Mouse (Mus musculus): ENCODE results near the gene Fgfr2.
A peak's percentile ranks its signal among the peaks of the same experiment; 100 is the strongest.
"Not testable (repeated sequence)": the region's sequence is repeated elsewhere in the genome, so short reads cannot be mapped to it uniquely, and the experiment has no call there.

Gene Fgfr2

DNA sequence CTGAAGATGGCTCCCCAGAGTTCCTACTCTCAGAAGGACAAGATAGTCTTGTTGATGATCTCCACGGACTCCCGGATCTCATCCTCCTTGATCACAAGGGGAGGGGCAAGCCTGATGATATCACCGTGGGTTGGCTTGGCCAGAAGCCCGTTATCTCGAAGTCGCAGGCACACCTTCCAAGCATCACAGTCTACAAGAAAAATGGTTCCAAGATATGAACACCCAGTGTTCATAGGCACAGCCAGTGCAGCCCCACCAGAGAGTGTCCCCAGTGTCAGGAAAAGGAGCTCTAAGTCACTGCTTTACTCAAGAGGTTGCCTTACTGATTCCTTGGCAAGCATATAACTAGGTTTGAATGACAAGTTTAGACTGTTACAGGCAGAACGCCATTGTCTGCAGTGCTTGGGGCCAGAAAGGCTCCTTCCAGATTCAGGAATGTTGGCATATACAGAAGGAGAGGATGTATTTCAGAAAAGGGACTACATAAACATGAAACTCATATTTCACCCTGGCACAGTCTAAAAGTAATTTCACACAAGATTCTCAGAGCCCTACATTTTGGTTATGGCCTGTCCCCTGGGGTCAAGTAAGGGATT is 564.9 kb downstream of the Fgfr2 start:
- no peak for DNase-seq (ENCODE audit: low read depth in 2 of 2, low spot score in 2 of 2)

DNA sequence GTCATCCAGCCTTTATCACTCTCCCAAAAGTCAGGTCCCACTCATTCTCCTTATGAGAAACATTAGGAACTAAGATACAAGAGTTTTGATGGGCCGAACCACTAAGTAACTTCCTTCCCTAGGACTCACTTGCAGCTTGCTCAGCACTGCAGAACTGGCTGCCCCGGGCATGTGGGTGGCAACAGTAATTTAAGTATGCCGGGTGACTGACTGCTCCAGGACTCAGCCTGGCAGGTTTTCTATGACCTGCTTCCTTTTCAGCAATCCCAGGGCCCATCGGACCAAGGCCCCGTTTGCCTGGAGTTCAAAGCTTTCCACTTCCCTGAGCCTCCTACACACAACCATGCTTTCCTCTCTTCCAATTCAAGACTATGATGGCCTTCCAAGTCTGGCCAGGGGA is 566.6 kb downstream of the Fgfr2 start:
- DNase-seq (ENCODE audit: low read depth in 2 of 2, low spot score in 2 of 2): no peak

DNA sequence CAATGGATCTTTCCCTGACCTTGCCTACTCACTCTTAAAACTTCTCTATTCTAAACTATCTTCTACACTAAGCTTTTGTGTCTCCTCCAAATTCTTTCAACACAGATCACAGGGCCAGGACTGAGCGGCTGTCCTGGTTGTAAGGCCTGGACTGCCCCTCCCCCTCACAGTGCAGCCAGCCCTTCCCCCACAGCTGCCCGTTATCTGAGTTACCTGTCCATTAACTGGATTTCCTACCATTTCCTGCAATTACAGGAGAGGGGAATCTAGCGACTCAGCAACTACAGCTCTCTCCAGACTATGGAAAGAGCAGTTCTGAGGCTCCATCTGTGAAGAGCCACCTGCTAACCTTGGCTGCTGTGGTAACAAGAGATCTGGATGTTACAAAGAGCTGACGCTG is 567.2 kb downstream of the Fgfr2 start:
- no peak for DNase-seq (ENCODE audit: low read depth in 2 of 2, low spot score in 2 of 2)

DNA sequence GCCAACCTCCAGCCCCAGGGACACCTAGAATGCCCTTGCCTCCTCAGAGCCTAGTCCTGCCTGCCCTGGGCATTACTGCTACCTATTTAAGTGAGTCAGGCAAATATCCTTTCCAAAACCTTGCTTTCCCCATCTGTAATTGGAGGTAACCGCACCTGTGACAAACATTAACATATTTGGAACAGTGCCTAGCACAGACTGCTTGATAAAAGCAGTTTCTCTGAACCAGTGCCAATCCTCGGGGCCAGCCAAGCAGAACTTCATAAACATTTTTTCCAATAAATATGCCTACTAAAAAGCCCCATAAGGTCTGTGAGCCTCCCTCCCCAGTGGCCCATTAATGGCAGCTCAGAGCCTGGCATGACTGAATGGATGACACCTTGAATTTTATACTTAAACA is 569.1 kb downstream of the Fgfr2 start:
- DNase-seq (ENCODE audit: low read depth in 2 of 2, low spot score in 2 of 2): no peak

DNA sequence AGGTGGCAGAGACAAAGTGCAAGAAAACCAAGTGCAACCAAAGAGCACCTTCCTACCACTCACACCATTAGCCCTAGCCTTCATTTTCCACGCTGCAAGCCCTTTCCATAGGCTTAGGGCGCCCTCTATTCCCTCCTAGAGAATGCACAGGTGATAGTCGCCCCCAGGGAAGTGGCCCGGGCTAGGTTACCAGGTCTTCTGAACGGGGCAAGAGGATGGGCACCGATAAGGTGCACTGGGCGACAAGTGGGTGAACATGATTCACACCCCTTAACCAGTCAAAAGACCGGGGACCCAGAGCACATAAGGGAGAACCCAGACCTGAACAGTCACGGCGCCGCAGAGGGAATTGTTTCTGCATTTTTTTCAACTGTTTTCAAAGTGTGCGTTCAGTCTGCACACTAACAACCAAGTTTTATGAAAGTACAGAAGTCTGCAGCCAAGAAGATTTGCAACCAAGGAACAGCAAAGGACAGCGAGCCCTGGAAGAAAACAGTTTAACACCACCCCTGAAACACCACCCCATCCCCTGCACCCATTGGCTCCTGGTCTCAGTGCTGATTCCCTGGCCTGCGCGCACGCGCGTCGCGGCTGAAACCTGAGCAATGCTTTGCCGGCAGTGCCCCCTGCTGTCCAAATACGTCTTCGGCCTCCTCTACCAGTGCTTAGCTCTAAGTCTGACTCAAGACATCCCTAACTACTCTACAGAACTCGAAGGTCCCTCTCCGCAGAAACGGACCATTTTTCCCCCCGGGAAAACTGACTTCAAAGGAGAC is 571.6 kb downstream of the Fgfr2 start:
- DNase-seq (ENCODE audit: low read depth in 2 of 2, low spot score in 2 of 2): peak; percentile 92 to 95

DNA sequence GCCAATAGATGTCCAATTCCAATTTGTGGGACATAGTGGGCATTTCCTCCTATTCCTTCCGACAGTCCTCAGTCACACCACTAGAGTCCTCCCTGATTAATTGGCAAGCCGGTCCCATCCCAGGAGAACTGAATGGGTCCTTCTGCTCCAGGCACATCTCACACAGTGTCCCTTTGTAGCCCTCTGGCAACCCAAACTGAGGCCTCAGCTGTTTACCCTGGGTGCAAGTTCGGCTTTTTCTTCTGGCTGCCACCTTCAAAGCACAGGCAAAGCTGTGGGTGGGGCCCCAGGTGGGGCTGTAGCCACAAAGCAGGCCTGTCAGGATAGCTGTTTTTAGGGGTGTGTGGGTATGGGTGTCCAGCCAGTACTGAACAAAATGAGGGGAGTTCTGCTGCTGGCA is 576.0 kb downstream of the Fgfr2 start:
- no peak for DNase-seq (ENCODE audit: low read depth in 2 of 2, low spot score in 2 of 2)

DNA sequence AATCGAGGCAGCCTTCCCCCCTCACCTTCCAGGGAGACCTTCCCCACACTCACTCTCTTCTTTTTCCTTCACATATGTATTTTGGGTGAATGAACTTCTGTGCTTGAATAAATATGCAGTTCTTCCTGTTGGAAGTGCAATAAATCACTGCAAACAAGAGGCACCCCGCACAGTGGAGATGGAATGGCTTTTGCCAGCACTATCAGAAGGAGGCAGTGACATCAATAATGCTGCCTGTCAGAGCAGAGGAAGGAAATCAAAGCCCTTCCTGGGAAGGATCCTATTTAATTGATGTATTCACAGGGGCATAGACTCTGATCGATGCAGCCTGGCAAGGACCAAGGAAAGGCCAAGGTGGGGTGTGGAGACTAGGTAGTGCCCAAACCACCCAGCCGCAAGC is 580.7 kb downstream of the Fgfr2 start:
- DNase-seq (ENCODE audit: low read depth in 2 of 2, low spot score in 2 of 2): no peak

DNA sequence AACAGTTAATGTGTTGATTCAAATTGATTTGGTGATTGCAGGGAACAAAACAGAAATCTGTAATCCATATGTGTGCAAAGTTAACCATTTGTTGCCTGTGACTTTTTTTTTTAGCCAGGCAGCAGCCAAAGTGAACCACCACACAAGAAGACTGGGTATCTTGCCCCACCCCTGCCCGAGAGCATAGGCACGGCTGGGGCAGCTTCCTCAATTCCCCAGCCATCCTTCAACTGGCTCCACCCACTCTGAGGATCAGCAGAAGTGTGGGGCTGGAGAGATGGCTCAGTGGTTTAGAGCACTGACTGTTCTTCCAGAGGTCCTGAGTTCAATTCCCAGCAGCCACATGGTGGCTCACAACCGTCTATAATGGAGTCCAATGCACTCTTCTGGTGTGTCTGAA is 581.6 kb downstream of the Fgfr2 start:
- DNase-seq (ENCODE audit: low read depth in 2 of 2, low spot score in 2 of 2): no peak

DNA sequence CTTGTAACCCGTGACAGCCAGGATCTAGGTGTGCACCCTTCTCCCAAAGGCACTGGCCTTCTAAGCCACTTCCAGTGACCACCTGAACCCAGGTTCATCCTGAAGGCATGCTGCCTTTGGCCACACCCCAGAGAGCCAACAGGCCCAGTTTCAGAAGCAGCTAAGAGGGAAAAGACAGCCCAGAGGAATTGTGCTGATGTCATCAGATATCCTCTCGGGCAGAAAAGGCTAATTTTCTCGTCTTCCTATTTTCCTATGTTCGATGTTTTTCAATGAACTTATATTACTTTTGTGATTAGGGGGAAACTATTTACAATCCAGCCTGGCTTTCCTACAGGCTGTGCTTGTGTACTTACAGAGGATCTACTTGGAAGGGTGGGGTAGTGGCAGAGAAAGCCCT is 582.6 kb downstream of the Fgfr2 start:
- no peak for DNase-seq (ENCODE audit: low read depth in 2 of 2, low spot score in 2 of 2)

DNA sequence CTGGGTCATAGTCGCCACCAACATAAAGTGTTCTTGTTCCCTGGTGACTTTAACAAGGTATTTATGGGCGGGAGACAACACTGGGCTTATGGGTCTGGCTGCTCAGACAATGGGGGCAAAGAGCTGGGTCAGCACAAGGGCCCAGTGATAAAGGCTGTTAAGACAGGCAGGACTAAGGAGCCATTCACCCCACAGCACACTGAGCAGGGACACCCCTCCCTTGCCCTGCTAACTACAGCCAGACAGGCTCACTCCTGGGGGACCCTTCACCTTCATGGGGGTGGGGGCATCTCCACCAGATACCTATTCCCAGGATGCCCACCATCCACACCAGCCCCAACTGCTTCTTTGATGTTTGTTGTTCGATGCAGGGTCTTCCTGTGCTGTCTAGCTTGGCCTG is 593.9 kb downstream of the Fgfr2 start:
- DNase-seq (ENCODE audit: low read depth in 2 of 2, low spot score in 2 of 2): no peak

DNA sequence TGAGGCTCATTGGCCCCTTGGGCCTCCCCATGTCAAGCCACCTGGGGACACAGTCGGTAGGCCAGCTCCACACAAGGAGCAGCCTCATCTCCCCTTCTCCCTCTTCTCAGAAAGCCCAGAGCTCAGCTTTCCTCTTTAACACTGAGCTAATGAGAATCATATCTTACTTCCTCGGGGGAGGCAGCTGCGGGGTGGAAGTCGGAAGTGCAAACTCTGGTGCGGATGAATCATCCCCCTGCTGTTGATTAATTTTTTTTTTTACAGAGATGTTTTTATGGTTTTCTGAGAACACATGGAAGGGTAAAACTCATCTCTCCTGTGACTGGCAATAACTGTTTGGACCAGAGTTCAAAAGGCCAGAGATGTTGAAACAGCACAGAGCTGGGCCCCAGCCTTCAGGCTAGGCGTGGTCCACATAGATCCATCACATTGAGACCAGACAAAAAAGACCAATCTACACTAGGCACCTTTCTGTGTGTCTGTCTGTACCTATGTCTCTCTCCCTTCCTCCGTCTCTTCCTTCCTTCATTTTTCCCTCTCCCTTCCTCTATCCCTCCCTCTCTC is 609.6 kb downstream of the Fgfr2 start:
- no peak for DNase-seq (ENCODE audit: low read depth in 2 of 2, low spot score in 2 of 2)

DNA sequence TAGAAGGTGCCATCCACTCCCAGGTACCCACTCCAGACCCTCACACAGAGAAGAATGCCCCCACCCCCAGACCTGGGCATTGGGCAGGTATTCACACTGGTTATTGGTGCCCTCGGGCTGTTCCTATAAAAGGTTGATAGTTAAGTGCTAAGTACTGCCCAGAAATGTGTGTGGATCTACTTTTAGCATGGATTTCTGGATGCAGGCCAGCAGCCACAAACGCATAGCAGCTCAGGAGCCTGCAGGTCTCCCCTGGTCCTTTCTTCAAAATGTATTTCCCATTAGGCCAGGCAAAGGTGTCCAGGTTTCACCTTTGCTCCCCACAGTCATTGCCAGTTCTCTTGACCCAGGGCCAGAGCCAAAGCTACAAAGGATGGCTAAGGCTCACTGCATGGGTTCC is 614.0 kb downstream of the Fgfr2 start:
- DNase-seq (ENCODE audit: low read depth in 2 of 2, low spot score in 2 of 2): no peak

DNA sequence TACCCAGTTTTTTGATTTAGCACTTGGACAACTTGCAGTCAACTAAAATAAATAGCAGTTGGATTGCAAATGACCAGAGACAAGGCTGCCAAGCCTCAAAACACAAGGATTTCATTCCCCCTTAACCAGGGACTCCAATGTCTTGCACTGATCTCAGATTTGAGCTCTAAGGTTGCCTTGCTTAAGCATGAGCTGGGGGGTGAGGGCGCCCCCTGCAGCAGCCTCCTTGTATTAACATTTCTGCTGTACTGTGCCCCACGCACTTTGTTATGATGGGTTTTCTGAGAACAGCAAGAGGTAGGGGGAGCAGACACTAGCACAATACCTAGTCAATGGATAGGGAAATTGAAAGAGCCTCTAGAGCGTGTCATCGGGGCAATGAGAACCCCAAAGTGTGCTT is 615.8 kb downstream of the Fgfr2 start:
- DNase-seq (ENCODE audit: low read depth in 2 of 2, low spot score in 2 of 2): no peak

DNA sequence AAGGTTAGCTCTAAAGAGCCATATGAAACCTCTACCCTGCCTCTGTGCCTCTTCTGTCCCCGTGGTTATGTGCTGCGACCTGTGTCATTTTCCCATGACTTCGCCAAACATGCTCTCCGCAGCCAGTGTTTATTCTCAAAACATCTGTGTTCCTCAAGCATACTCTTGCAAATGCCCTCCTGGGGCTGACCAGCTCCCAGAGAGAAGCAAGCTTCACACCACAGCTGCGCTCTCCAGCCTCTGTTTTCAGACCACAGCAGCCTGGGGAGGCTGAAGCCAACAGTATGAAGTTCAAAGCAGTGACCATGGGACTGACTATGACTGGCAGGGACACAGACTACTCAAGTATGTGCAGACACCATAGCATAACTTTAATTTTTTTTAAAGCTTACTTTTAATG is 616.9 kb downstream of the Fgfr2 start:
- DNase-seq (ENCODE audit: low read depth in 2 of 2, low spot score in 2 of 2): no peak

DNA sequence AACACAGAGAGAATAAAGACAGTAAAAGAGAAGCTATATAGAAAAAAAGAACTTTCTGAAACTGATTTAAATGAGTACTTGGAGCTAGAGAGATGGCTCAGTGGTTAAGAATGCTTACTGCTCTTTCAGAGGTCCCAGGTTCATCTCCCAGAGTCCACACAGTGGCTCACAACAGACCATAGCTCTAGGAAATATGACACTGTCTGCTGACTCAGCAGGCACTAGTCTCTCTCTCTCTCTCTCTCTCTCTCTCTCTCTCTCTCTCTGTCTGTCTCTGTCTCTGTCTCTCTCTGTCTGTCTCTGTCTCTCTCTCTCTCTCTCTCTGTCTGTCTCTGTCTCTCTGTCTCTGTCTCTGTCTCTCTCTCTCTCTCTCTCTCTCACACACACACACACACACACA is 620.7 kb downstream of the Fgfr2 start:
- DNase-seq (ENCODE audit: low read depth in 2 of 2, low spot score in 2 of 2): not testable (repeated sequence)

DNA sequence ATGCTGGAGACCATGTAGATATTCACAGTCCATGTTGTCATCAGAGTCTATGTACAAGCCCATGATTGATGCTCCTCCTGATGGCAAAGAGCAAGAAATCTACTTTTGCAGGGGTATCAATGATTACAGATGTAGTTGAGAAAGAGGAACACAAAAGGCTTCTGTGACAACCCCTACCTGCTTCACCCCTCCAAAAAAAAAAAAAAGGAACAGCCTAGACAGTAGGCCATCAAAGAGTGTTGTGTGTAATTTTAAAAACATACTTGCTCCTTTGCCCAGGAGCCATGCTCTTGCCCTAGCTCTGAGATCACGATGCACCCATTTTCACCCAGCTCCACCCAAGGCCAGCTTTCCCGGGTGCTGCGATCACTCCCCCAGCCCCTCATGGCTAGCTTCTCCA is 626.0 kb downstream of the Fgfr2 start:
- no peak for DNase-seq (ENCODE audit: low read depth in 2 of 2, low spot score in 2 of 2)

DNA sequence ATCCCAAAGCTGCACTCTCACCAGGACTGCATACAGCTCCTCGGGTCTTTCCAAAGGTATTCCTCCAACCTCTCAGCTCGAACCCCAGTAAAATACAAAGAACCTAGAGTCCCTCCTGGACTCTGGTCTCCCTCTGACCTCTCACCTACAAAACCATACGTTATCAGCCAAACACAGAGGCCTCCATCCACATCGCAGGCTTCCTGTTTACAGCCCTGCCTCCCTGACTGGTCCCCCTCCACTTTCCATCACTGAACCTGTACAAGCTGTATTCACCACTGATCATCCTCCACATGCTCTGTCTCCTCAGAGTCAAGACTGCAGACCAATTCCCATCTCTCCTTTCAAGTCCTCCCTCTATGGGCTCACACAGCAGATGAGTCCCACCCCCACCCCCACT is 628.9 kb downstream of the Fgfr2 start:
- no peak for DNase-seq (ENCODE audit: low read depth in 2 of 2, low spot score in 2 of 2)

DNA sequence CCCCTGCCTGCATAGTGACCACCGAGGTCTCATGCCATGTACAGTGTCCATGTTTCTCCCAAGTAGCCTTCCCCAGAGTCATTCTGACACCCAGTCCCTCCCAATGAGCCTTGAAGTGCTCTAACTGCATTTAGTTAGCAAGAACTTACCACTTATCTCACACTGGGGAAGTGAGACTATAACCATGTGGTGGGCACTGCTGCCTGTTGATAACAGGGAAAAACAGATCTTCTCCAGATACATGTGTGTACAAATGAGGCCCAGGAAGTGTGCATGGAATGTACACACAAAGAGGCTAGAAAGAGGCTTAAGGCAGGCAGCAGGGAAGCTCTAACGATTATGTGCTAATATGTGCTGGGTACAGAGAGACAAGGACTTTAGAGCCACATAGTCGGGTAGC is 629.5 kb downstream of the Fgfr2 start:
- DNase-seq (ENCODE audit: low read depth in 2 of 2, low spot score in 2 of 2): no peak

DNA sequence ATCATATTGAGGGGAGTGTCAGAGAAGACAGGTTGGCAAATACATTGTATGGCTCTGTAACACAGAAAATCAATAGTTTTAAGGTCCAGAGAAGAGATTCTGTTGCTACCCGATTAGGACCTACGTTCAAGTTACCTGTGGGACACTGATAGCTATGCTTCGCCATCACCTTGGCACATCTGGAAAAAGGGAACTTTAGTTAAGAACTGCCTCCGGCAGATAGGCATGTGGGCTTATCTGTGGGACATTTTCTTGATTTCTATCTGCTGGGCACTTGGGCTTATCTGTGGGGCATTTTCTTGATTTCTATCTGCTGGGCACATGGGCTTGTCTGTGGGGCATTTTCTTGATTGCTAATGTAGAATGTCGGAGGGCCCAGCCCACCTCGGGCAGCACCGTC is 631.2 kb downstream of the Fgfr2 start:
- no peak for DNase-seq (ENCODE audit: low read depth in 2 of 2, low spot score in 2 of 2)

DNA sequence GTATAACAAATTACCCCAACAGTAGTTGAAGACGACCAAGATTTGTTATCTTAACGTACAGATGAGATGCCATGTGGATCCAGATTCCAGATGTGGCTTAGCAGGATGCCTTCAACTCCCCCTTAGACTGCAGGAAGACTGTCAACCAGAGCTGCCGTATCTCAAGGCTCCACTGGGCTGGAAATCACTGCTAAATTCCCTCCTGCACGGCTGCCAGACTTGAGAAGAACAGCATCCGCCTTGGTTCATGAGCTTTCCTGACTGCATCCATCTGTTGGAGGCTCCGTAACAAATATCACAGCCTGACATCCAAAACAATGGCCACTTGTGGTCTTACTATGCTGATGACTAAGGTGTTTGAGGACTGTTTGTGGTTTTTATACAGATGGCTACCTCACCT is 635.8 kb downstream of the Fgfr2 start:
- no peak for DNase-seq (ENCODE audit: low read depth in 2 of 2, low spot score in 2 of 2)

DNA sequence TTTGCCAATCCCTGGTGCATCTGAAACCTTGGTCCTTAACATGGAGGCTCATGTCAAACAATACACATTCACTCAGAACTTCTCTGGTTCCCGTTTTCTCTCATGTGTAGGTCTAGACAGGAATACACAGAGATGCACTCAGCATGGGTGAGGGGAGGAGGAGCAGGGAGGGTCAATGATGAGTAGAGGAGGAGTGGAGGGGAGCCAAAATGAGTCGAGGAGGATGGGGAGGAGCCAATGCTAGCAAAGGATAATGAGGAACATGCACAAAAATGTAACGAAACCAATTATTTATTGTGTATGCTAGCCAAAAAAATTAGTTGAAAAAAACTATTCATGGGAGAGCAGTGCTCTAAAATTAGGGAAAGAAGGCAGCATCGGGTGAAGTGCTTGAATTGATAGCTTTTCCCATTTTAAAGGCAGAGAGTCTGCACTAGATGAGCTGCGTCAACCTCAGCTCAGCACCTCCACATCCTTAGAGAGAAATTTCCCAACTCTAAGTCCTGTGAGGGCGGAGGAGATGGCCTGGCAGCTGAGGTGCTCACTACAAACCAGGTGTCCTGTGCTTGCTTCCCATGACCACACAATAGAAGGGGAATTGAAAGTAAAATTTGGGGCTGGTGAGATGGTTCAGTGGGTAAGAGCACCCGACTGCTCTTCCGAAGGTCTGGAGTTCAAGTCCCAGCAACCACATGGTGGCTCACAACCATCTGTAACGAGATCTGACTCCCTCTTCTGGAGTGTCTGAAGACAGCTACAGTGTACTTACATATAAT is 636.6 kb downstream of the Fgfr2 start:
- no peak for DNase-seq (ENCODE audit: low read depth in 2 of 2, low spot score in 2 of 2)

DNA sequence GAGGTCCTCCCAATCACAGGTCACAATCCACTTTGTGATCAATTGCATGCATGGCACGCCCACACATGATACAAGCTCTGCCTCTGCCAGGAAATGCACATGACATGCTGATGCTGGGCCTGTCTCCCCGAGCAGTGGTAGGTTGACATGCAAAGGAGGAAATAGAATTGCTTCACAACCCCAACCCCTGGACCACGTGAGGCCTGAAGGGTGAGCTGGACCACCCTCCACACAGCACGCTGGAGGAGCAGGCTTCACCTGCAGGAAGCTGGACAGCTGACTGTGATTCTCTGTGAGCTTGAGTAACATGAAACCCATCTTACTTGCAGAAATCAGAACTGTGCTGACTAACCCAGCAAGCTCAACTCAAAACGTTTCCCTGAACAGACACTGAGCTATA is 638.7 kb downstream of the Fgfr2 start:
- no peak for DNase-seq (ENCODE audit: low read depth in 2 of 2, low spot score in 2 of 2)
